Mouse (Mus musculus) inflammation-experienced regulatory T-cells, adult 6 months (primary cell): ENCODE measurements at regions not wholly inside any gene's neighbourhood (a gene's known extent, or its start where the extent isn't known, plus 50 kb on each side); places are given as distances from the start of the nearest gene placed in this dataset.

ENCODE experiments used
- ATAC-seq: one replicate; pipeline ENCODE4 v1.8.0; 2017

DNA sequence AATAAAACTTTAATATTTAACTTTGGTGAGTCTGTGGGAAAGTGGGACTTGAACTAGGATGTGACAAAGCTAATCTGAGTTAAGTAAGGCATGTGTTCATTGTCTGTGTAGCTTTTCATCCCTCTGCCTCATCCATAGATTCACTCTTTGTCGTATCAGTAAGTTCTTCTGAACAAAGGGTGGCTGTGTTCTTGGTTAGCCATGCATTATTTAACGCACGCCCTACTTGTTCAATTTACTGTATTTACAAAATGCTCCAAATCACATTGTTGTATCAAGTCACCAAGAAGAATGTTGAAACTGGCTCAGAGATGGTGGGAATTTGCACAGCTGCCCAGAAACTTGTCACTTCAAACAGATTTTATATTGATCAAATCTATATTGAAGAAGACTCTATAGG lies 132.2 kb upstream of the Meis1 start:
- ATAC-seq, result no peak

DNA sequence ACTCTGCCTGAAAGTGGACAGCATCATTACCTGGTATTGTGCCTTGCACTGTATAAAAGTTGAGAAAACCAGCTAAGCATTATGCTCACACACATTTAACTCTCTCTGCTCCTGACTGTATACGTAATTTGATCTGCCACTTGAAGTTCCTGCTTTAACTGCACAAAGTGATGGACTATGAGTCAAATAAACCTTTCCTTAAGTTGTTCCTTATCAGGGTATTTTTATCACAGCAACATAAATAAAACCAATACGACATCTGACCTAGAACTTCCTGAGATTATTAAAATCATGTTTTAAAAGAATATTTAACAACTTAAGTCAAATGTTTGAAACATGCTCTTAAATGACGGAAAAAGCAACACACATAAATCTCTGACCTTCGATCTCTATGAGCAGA lies 134.9 kb upstream of the Meis1 start:
- ATAC-seq, result no peak

DNA sequence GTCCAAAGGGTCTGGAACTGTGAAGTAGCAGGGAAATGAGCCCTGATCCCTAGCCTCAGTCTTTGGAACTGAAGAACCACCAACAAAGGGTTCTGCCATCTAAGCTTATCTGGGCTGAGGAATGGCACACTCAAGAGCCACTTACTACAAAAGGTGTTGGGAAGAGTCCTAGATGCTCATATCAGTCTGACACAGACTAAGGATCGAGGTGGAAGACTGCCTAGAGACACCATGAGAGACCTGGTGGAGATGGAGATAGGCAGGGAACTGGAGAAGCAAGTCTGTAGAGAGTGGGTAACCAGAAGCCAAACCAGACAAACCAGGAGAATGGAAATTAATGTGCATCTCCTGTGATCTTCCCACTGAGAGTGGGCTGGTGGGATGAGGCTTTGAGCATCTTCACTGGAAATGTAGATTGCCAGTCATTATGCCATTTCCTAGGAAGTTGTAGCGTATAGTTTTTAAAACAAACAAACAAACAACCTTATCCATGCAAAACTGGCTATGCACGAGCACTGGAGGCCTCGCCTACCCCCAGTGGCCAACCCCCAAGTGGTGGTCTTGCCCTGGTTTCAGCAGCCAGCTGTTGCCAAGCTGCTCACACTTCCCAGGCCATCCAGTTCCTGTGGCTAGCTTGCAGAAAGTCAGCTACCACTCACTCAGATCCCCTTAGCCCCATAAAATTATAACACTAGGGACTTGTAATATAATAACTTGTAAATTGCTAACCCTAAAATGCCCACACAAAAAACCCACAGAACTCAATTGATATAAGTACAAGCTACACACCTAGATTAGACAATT lies 136.2 kb upstream of the Meis1 start:
- no peak for ATAC-seq

DNA sequence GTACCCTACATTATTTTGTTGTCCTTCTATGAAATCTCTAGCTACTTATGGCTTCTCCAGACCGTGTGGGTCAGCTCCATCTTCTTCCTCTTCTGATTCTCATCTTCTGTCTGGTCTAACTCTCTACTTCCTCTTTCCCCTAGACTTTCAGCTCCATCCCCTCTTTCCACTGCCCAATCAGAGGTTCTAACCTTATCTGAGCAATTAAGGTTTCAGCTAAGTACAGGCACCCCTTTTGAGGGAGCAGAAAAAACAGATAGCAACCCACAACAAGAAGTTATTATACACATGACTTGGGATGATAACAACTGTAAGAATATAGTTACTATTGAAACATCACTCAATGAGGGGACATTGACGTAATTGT lies 136.8 kb upstream of the Meis1 start:
- no peak for ATAC-seq

DNA sequence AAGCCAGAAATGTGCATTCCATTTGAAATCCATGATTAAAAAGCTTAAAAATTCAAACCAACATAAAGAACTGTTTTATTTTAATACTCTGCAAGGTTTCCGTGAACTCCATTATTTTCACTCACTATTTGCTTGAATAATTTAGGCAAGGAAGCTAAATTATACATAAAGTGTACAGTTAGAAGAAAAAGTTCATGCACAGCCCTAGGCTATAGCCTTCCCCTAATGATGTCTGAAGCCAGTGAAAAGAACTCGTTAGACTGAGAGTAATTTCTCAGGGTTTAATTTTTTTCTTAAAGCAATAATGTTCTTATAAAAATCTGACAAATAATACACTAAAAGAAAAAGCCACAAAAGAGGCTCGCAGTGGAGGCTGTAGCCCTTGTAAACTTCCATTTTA lies 141.4 kb upstream of the Meis1 start:
- no peak for ATAC-seq

DNA sequence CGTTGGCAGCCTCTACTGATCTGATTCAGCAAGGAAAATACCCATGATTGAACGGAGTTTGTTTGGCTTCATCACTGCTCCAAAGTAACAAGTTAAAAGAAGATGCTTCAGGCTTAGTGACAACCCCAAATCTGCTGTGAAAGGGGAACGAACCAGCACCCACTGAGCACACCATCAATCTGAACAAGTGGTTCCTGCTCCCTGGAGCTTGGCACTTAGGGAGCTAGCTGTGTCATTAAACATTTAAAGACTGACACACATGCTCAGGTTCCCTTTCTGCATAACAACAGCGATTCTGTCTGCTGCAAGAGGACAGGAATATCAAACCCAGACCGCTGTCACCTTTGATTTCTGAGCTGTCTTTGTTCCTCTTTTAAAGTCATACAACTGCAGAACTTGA lies 141.9 kb upstream of the Meis1 start:
- ATAC-seq, result no peak

DNA sequence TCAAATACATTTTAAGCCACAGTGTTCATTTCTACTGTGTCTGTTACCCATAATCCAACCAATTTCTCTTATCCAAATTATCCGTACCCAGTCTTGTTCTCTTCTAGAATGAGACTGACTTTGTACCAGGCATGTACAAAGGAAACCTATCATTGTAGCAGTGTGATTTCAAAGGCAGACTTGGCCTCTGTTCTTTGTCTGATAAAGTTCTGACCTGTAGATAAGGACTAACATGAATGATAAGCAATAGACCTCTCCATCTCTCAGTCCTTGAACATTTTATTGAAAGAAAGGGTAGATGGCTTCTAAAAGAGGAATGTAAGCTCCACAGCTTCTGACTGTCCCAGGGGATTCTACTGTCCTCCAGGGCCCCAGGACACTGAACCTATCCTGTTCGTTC lies 152.2 kb upstream of the Meis1 start:
- no peak for ATAC-seq

DNA sequence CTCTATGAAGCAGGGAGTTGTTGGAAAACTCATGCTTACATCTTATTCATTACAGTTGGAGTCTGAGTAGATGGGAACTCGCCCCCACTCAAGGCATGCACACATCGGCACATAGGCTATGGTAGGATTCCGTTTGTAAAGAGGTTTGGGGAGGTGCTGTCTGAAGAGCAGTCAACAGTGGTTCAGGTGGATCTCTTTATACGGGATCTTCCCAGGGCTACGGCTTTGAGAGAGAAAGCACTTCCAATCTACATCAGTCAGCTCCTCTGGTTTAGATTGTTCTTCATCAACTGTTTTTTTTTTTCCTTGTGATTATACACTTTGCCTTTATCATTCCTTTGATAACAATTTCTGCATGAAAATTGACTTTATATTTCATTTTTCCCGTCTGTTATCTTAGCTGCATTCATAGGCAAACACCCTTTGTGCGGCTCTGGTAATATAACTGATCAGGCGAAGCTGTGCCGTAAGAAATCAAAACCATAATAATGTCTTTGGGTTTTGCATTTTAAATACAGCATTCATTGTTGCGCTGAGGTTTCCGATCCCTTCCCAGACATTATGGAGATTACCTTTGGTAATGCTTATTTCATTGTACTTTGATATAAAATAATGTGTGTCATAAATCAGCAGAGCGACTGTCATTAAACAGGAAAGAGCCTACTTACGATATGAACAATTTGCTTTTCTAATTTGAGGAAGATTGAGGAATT lies 155.7 kb upstream of the Meis1 start:
- no peak for ATAC-seq

DNA sequence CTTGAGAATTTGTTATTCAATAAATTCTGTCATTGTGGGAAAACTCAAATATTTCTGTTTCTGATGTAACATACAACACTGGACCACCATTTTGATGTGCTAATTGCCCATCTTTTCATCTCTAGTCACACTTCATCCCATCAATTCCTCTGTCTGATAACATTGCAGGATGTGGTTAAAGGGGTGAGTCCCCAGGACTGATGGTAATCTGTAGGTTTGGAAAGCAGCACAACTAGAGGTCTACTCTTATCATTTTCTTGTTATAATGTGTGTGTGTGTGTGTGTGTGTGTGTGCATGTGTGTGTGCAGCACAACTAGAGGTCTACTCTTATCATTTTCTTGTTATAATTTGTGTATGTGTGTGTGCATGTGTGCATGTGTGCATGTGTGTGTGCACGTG lies 160.5 kb upstream of the Meis1 start:
- ATAC-seq, result no peak

DNA sequence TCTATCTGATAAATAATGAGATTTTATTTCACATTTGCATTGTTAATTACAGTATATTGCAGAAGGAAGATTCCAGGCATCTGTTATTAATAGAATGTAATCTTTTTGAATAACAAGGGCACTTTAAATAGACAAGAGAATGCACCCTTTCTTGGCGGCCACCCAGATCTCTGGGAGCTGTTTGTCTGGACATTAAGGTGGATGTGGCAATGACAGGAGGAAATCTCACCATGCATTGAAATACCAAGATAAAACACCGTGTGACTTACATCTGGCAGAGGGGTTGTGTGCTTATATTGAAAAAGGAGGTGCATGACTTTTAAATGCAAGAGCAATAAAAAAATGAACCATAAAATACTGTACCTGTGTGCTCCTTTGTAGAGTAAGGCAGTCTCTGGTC lies 171.0 kb upstream of the Meis1 start:
- no peak for ATAC-seq

DNA sequence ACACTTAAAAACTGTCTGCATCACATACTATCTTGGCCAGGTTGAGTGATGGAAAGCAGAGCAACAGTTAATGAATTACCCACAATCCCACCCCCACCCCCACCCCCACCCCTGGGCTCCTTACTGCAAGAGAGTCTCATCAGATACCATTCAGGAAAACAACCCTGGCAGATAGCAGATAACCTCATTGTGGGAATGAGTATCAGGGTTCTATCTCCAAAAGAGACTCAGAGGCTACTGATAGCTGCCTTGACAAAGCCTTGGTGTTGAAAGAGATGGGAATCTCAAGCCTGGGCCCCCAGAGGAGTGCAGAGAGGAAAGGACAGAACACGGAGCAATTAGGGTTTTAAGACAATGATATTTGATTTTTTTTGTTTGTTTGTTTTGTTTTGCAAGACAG lies 175.7 kb upstream of the Meis1 start:
- ATAC-seq, result no peak

DNA sequence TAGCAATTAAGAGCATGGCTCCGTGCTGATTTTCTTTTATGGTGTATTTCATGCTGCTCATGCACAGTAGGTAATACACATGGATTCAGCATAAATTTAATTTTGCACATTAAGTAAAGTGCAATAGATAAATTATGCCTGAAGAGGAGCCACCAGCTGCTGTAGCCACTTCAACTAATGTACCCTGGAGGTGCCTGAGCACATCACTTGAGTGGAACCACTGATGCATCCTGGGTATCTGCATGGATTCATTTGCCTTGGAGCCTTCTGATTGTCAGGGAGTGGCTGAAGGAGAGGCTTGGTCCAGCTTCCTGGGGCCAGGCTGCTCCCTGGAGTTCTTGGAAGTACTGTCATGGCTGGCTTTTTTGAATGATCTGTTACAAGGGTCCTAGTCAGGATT lies 179.0 kb upstream of the Meis1 start:
- ATAC-seq, result no peak

DNA sequence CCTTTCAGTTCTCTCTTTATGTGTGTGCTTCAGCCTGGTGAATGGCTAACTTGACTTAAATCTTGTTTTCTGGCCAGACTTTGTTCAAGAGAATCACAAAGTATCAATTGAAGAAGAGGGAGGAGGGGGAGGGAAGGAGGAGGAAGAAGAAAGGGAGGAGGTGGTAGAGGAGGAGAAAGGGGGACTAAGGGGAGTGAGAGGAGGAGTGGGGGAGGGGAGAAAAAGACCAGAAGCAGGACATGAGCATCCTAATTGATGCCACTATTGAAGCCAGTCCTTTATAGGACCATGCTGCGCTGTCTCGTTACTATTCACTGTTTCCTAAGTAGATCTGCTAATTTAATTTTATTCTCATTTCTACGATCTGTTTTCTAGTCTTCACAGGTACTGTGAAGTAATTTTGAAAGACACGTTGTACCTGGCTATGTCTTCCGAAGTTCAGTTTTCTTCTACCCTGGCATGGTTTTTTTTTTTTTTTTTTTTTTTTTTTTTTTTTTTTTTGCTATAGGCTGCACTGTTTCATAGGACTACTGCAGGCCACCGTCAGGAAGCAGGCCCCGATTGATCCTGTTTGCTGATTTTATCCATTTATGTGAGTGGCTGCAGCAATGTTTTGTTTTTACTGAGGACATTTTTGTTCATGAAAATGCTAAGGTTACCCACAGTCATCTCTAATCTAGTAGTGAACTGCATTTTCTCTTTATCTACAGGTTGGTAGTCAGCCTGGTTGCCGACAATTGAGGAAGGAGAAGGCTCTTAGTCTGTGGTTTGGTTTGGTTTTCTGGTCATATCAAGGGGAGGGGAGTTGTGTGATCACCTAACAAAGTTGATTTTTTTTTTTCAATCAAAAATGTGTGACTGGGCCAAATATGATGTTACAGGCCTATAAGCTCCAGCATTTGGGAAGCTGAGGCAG lies 184.1 kb upstream of the Meis1 start:
- no peak for ATAC-seq

DNA sequence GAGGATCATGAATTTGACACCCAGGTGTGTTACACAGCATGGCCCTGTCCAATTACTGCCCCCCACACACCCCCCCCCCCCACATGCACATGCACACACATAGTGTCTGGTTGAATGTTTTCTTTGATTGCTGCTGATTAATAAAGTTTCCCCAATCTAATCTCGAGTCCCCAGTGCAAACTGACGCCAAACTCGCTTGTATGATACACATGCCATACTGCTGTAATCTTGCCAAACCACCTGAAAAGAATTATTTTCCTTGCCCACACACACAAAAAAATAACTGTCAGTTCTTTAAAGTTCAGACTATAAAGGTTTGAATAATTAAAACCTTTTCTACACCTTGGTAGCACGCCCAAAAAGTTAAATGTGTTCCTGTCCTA lies 184.7 kb upstream of the Meis1 start:
- no peak for ATAC-seq

DNA sequence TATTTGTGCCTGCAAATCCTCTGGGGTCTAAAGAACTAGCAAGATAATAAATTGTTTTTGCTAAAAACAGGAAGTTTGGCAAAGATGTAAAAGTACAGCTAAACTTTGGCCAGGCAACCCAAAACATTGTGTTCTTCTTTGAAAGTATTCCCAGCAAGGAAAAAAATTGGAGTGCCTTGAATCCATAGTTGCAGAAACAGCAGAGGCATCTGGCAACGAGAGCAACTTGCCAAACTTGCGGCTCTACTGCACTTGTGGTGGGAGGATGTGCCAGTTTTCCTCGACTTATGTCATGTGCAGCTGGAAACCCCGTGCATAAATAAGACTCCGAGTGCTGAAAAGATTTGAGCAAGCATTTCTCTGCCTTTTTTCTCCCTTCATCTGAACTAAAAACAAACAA lies 185.2 kb upstream of the Meis1 start:
- no peak for ATAC-seq

DNA sequence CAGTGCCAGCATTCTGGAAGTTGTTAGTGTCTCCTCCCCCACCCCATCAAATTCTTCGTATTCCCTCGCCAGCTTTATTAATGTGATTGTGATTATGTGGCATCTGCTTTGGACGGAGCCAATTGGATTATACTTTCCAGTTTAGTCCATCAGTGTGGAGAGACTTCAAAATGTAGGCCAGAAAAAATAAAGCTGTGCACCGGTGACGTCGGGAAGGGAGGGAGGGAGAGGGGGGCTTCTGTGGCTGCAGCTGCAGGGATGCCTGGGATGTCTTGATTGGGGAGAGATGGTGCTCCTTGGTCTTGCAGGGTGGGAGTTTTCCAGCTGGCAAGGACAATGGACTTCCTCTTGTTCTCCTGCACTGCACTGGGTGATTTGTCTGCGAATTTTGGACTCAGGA lies 185.7 kb upstream of the Meis1 start:
- no peak for ATAC-seq

DNA sequence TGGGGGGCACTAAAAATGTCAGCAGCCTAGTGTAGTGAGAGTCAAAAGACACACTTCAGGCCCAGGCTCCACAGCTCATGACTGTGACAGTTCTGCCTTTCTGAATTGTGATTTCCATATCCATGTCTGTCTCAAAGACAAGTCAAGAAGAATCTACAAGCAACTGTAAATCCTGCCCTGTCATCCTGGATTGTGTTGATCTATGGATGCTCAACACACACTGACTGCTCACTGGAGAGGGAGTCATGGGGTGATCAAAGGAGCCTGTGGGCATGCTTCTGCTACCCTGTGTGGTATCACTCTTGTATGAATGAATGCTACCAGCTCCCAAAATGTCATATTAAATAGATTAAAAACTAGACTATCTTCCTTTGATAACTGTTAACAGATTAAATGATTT lies 186.4 kb upstream of the Meis1 start:
- ATAC-seq, result no peak

DNA sequence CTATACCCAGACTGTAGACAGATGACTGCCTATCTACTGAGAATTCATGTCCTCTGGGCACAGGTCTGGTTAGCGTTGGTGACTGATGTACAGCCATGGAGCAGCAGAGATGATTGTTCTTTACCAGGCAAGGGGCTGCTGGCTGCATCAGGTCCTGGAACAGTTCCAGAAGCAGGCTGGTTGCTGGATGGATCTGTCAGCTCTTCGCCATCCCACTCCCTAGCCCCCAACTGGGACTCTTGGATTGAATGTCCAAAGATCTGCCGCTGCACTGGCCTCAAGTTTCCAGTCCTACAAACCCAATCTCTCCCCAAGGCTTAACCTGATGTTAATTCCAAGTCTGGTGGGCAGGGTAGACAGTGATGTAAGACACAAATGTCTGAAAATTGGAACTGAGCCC lies 200.7 kb upstream of the Meis1 start:
- ATAC-seq, result no peak

DNA sequence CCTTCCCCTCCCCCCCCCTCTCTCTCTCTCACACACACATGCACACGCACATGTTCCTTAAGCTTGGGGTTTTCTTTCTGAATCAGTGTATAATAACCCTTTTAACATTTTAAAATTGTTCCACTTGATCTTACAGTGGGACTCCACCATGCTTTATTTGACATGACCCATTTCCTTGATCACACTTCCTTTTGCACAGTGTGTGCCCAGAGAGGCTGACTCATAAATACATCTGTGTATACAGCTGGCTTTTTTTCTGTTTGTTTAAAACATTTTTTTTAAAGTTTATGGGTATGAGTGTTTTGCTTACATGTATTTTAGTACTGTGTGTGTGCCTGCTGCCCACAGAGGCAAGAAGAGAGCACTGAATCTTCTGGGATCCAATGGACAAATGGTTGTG lies 202.7 kb upstream of the Meis1 start:
- ATAC-seq, result no peak

DNA sequence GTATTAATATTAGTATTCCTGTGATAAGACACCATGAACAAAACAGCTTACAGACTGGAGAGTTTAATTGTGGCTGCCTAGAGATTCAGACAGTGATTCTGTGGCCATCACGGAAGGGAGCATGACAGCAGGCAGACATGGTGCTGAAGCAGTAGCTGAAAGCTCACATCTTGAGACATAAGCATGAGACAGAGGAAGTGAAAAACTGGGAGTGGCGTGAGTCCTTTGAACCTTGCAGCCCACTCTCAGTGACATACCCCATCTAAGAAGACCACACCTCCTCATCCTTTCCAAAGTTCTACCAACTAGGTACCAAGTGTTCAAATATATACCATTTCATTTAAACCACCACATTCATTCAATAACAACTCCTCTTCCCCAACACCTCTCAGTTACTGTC lies 208.0 kb upstream of the Meis1 start:
- ATAC-seq, result no peak

DNA sequence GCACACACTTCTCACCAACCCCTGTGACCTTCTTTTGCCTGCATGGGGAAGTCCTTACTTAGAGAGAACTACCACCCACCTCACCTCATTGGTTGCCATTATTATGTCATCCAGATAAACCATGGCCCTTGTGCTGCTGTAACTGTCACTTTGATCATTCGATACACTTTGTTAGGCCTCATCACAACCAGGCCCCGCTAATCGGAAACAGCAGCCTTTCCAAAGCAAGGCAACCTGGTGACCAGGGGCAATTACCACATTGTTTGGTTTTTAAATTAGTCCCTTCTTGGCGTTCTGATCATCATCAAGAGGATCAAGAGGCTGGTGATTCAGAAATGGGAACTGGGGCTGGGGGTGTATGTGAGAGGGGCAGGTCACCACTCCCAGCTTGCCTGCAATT lies 208.9 kb upstream of the Meis1 start:
- no peak for ATAC-seq

DNA sequence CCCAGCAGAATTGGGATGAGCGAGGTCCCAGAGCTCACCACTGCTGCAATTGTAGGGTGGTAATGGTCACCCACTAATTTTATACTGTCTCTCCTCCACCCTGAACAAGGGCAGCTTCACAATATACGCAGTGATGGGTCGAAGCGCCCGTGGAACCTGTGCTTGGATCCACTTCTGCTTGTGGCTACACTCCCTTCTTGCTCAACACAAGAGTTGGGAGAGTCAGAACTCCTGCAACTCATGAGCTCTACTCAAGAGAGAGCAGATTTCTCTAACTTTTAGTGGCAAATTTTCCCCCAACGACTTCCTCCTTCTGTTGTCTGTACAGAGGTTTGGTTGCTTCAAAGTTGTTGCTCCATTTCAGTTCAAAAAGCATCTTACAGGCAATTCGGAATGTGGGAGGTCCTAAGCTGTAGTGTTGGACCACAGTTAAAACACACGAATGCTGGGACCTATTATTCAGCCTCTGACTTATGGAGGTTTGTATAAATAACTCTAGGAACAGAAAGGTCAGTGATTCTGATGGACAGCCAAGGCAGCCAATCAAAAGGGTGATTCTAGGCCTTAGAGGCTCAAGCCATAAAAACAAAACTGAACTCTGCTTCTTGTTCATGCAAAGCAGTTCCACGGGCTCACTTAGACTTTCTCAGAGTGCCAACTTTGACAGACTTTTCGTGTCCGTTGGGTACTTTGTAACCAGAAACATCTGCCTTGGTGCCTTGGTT lies 227.8 kb upstream of the Meis1 start:
- no peak for ATAC-seq

DNA sequence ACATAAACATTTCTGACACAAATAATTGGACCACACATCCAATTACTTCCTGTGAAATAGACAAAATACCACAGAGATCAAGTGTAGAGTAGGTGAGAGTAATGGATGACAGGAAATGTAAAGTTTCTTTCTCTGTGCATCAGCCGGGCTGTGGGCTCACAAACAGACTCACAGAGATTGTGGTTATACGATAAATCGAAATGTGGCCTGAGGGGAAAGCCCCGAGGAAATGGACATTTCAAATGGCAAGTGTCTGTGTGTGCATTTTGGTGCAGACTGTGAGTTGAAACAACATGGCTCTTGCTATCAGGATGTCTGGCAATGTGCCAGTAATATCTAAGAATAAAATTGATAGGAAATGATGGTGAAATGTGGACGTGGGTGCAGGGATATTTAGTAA lies 234.8 kb upstream of the Meis1 start:
- no peak for ATAC-seq
